Mouse (Mus musculus): ENCODE data around the gene Casp1. TPM values are rescaled to one million over a fixed set of nuclear protein-coding genes. Genes with fewer than 3 reads are reported as not detected.

Casp1 gene
- total RNA-seq, 4 experiments from 2014 or later, result 1.5 to 3.6 (median 2.9) TPM

Other genes starting within 250 kb of the Casp1 start
- gene Casp4, start 10.3 kb downstream of the Casp1 start, total RNA-seq (2022), result 1 to 10 TPM in 2 of 4 experiments, under 1 TPM in 2; 0.67 to 3.9 (median 1.9) TPM
- 1 to 10 TPM; 1.3 to 2.4 (median 1.3) TPM for gene Casp12, start 46.9 kb downstream of the Casp1 start, total RNA-seq (2022)